Mouse (Mus musculus) olfactory bulb, adult 2 months (tissue): ENCODE measurements around the gene Dhx58. TPM values are rescaled to one million over a fixed set of nuclear protein-coding genes. Genes with fewer than 3 reads are reported as not detected.

Source experiments
- H3K27ac ChIP-seq: fragments of 200-500 bp; 2 replicates; pipeline ENCODE4 v1.5.1; 2012; ENCODE audit warnings: low read depth, low read length; ENCODE audit not compliant: insufficient read depth
- H3K4me1 ChIP-seq: fragments of 200-500 bp; 2 replicates; pipeline ENCODE4 v1.6.1; 2012; ENCODE audit warnings: low read length; ENCODE audit not compliant: control insufficient read depth, insufficient read depth
- H3K4me3 ChIP-seq: fragments of 200-500 bp; 2 replicates; pipeline ENCODE4 v1.5.1; 2012; ENCODE audit warnings: mild to moderate bottlenecking, low read depth, low read length, moderate library complexity; ENCODE audit not compliant: insufficient read depth
- CTCF ChIP-seq: fragments of 200-500 bp; IDR thresholded peaks from 2 replicates; pipeline ENCODE4 v1.5.1; 2012; ENCODE audit warnings: low read depth, mild to moderate bottlenecking, low read length, moderate library complexity; ENCODE audit not compliant: insufficient read depth
- POLR2A ChIP-seq: fragments of 200-500 bp; IDR thresholded peaks from 2 replicates; pipeline ENCODE4 v1.6.1; 2012; ENCODE audit warnings: mild to moderate bottlenecking, low read depth, low read length, moderate library complexity; ENCODE audit not compliant: insufficient read depth
- WGBS: fragments of 180-500 bp; shearing (Covaris S2); methylation state at CpG from one replicate; pipeline ENCODE4 v1.1.7; 2018; 5-methylcytosine and 5-hydroxymethylcytosine counted together
- polyA plus RNA-seq: library from polyadenylated mRNA; stranded (reverse); fragments of >200 nt; gene quantifications from 2 replicates; pipeline ENCODE4 v1.2.4, GENCODE M21; 2012; ENCODE audit warnings: low replicate concordance; ENCODE audit not compliant: missing spikeins, insufficient read depth, insufficient read length

Dhx58 gene
- polyA plus RNA-seq, 1 experiment = not detected

DNA sequence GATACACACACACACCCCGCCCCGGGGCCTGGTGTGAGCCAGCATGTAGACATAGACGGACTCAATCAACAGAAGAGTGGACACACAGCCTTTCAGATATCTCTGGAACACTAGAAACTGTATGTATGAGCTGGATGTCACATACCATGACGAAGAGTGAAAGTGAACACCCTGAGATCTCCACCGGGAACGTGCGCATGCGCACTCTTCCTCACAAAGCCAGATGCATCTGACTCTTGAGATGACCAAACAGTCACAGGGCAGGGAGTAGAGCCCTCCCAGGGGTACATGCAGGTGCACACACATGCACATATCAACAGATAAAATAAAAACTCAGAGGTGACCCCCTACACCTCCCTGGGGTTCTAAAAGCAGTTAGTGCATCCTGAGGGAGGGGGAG lies 55.7 kb downstream of the Dhx58 start:
- no peak overlapping the region for H3K4me3 ChIP-seq
- WGBS = 88% methylated on average over 8 of the region's 8 CpGs
- TF ChIP-seq POLR2A (no peak), CTCF (no peak)
- no peak overlapping the region for H3K27ac ChIP-seq
- H3K4me1 ChIP-seq = peaks cover 13% of the 10 kb centered on the region; the same call in 1 of the 2 replicates

DNA sequence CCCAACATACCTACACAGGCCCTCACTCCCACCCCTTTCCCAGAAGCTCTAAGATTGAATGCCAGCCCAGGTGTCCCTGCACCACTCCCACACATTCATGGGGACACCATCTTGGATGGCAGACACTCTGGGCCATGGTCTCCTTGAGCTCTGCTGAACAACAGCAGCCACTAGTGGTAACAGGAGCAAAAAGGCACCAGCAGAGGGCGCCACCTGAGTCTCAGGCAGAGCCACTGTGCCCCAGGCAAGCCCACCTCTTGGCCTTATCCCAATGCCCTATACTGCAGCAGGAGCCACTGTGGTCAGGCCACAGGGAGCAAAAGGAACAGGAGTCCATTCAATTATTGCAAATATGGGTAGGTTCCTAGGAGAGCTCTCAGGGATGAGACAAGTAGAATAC lies 57.8 kb downstream of the Dhx58 start:
- H3K27ac ChIP-seq = no peak overlapping the region
- 40% methylated on average over 1 of the region's 1 CpGs for WGBS
- peaks cover 11% of the 10 kb centered on the region; the same call in 1 of the 2 replicates for H3K4me1 ChIP-seq
- TF ChIP-seq POLR2A (no peak), CTCF (no peak)
- no peak overlapping the region for H3K4me3 ChIP-seq

Other genes with a start within 250 kb of the Dhx58 start
- not detected in 2 replicates for gene Klhl11, start 231.5 kb downstream of the Dhx58 start, polyA plus RNA-seq
- gene Acly, start 176.3 kb downstream of the Dhx58 start, polyA plus RNA-seq = not detected in 2 replicates
- gene Ttc25, start 158.7 kb downstream of the Dhx58 start, polyA plus RNA-seq = not detected in 2 replicates
- gene Cnp, start 129.4 kb downstream of the Dhx58 start, polyA plus RNA-seq = not detected in 2 replicates
- gene Nkiras2, start 85.0 kb downstream of the Dhx58 start, polyA plus RNA-seq = not detected in 2 replicates
- gene Dnajc7, start 84.1 kb downstream of the Dhx58 start, polyA plus RNA-seq = 670 TPM in 1 of 2 replicates, not detected in the other
- gene Zfp385c, start 11.8 kb downstream of the Dhx58 start, polyA plus RNA-seq = not detected in 2 replicates
- not detected in 2 replicates for gene Kat2a, start 8.2 kb upstream of the Dhx58 start, polyA plus RNA-seq
- not detected in 2 replicates for gene Hspb9, start 9.6 kb upstream of the Dhx58 start, polyA plus RNA-seq
- gene Rab5c, start 33.9 kb upstream of the Dhx58 start, polyA plus RNA-seq = not detected in 2 replicates
- not detected in 2 replicates for gene Kcnh4, start 55.7 kb upstream of the Dhx58 start, polyA plus RNA-seq
- not detected in 2 replicates for gene Hcrt, start 58.7 kb upstream of the Dhx58 start, polyA plus RNA-seq
- gene Ghdc, start 66.7 kb upstream of the Dhx58 start, polyA plus RNA-seq = not detected in 2 replicates
- gene Stat5b, start 146.5 kb upstream of the Dhx58 start, polyA plus RNA-seq = 121 TPM in 1 of 2 replicates, not detected in the other
- gene Stat5a, start 155.1 kb upstream of the Dhx58 start, polyA plus RNA-seq = not detected in 2 replicates
- not detected in 2 replicates for gene Stat3, start 235.3 kb upstream of the Dhx58 start, polyA plus RNA-seq